Mouse (Mus musculus): Measurements from ENCODE around the gene Kcnb1. TPM values are rescaled to one million over a fixed set of nuclear protein-coding genes. Genes with fewer than 3 reads are reported as not detected.
"Not testable (repeated sequence)": the region's sequence is repeated elsewhere in the genome, so short reads cannot be mapped to it uniquely, and the experiment has no call there.

Kcnb1 gene
- total RNA-seq, 4 experiments from 2014 or later = 90.7 to 118 (median 104) TPM

GRCm38 (mm10) chr2:167205918-167206629 lies 16.1 kb upstream of the Kcnb1 start:
- no peak for DNase-seq (ENCODE audit: low spot score in 2 of 2)

GRCm38 (mm10) chr2:167204686-167205085 lies 14.7 kb upstream of the Kcnb1 start:
- not testable (repeated sequence) for DNase-seq (ENCODE audit: low spot score in 2 of 2)

GRCm38 (mm10) chr2:167203505-167204166 lies 13.7 kb upstream of the Kcnb1 start:
- DNase-seq (ENCODE audit: low spot score in 2 of 2) = peak in 1 of 2 experiments; percentile 37

- DNase-seq (ENCODE audit: low spot score in 2 of 2) = peak; percentile 84 to 85
Observed at GRCm38 (mm10) chr2:167201463-167202291, 11.7 kb upstream of the Kcnb1 start.

GRCm38 (mm10) chr2:167198660-167199427 lies 8.9 kb upstream of the Kcnb1 start:
- DNase-seq (ENCODE audit: low spot score in 2 of 2) = no peak

GRCm38 (mm10) chr2:167193361-167193760 lies 3.4 kb upstream of the Kcnb1 start:
- no peak for DNase-seq (ENCODE audit: low spot score in 2 of 2)

- DNase-seq (ENCODE audit: low spot score in 2 of 2) = peak in 1 of 2 experiments; percentile 37
Observed at GRCm38 (mm10) chr2:167189291-167190075, 472 bp downstream of the Kcnb1 start.

GRCm38 (mm10) chr2:167188315-167189207 lies 1.4 kb downstream of the Kcnb1 start:
- DNase-seq (ENCODE audit: low spot score in 2 of 2) = no peak

- no peak for DNase-seq (ENCODE audit: low spot score in 2 of 2)
Observed at GRCm38 (mm10) chr2:167187119-167187518, 2.8 kb downstream of the Kcnb1 start.

- DNase-seq (ENCODE audit: low spot score in 2 of 2) = no peak
Observed at GRCm38 (mm10) chr2:167186544-167186943, 3.4 kb downstream of the Kcnb1 start.

GRCm38 (mm10) chr2:167186003-167186402 lies 4.0 kb downstream of the Kcnb1 start:
- no peak for DNase-seq (ENCODE audit: low spot score in 2 of 2)

GRCm38 (mm10) chr2:167185432-167185831 lies 4.5 kb downstream of the Kcnb1 start:
- DNase-seq (ENCODE audit: low spot score in 2 of 2) = no peak

- DNase-seq (ENCODE audit: low spot score in 2 of 2) = no peak
Observed at GRCm38 (mm10) chr2:167181662-167182389, 8.1 kb downstream of the Kcnb1 start.

- no peak for DNase-seq (ENCODE audit: low spot score in 2 of 2)
Observed at GRCm38 (mm10) chr2:167181096-167181495, 8.9 kb downstream of the Kcnb1 start.

- DNase-seq (ENCODE audit: low spot score in 2 of 2) = no peak
Observed at GRCm38 (mm10) chr2:167179301-167179700, 10.7 kb downstream of the Kcnb1 start.

- no peak for DNase-seq (ENCODE audit: low spot score in 2 of 2)
Observed at GRCm38 (mm10) chr2:167177231-167177641, 12.7 kb downstream of the Kcnb1 start.

GRCm38 (mm10) chr2:167175284-167175683 lies 14.7 kb downstream of the Kcnb1 start:
- no peak for DNase-seq (ENCODE audit: low spot score in 2 of 2)

GRCm38 (mm10) chr2:167173051-167173875 lies 16.7 kb downstream of the Kcnb1 start:
- DNase-seq (ENCODE audit: low spot score in 2 of 2) = no peak

Measured in layer of hippocampus, adult 8-10 months (tissue).